Mouse (Mus musculus): ENCODE results near the gene Zfp174.

GRCm38 (mm10) chr16:3895173-3895792, 48.2 kb downstream of the Zfp174 start:
- TF ChIP-seq CTCF (IDR thresholded peaks at IDR 0.05; ENCODE audit: extremely low read depth, insufficient read depth, insufficient read length, insufficient replicate concordance) (no peak), POLR2A (IDR thresholded peaks at IDR 0.05; ENCODE audit: low read depth, low read length) (peak; percentile 89)
